Mouse (Mus musculus): ENCODE results near the gene Gsta3. TPM values are rescaled to one million over a fixed set of nuclear protein-coding genes. Genes with fewer than 3 reads are reported as not detected.
"Not testable (repeated sequence)": the region's sequence is repeated elsewhere in the genome, so short reads cannot be mapped to it uniquely, and the experiment has no call there.

Gene Gsta3
- polyA plus RNA-seq, 1 experiment, result 0.30 TPM

DNA sequence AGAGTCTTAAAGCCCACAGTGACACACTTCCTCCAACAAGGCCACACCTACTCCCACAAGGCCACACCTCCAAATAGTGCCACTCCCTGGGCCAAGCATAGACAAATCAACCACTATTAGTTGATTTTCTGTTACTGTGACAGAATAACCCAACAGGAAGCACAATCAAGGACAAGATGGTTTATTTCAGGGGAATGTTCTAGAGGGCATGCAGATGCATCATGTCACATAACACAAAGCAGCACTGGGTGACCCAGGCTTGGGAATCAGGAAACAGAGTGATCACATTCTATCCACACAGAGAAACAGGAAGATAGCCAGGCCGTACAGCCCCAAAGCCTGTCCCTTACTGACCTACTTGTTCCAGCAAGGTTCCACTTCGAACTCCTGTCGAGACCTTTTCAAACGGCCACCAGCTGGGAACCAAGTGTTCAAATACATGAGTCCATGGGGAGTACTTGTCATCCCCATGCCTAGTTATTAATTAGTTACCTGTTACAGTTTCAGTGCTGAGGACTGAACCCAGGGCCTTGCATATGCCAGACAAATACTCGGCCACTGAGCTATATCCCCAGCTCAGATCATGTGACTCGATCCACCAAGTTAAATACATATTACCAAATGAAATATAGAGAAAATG is 12.5 kb upstream of the Gsta3 start:
- TF ChIP-seq CEBPB (IDR thresholded peaks at IDR 0.05; ENCODE audit: insufficient read depth, poor library complexity, severe bottlenecking) (no peak), POLR2A (IDR thresholded peaks at IDR 0.05; ENCODE audit: insufficient read length, low read depth) (no peak), MAX (IDR thresholded peaks at IDR 0.05; ENCODE audit: low read depth) (no peak), REST (IDR thresholded peaks at IDR 0.05; ENCODE audit: insufficient read depth, insufficient read length) (no peak), TCF3 (IDR thresholded peaks at IDR 0.05; ENCODE audit: insufficient read length, low read depth) (no peak), POLR2AphosphoS2 (IDR thresholded peaks at IDR 0.05; ENCODE audit: insufficient read length, low read depth) (no peak), SRF (IDR thresholded peaks at IDR 0.05; ENCODE audit: control insufficient read depth, insufficient read length, low read depth) (no peak), USF1 (IDR thresholded peaks at IDR 0.05; ENCODE audit: low read depth) (no peak), TCF12 (IDR thresholded peaks at IDR 0.05; ENCODE audit: insufficient read depth, poor library complexity, severe bottlenecking) (no peak), MYOG (IDR thresholded peaks at IDR 0.05; ENCODE audit: control insufficient read depth in 1 of 3, insufficient read depth in 1 of 3, insufficient read length in 2 of 3, low read depth in 2 of 3) (no peak), E2F4 (IDR thresholded peaks at IDR 0.05; ENCODE audit: insufficient read depth) (no peak), MYOD1 (IDR thresholded peaks at IDR 0.05; ENCODE audit: control insufficient read depth in 1 of 3, insufficient read length in 2 of 3, low read depth in 2 of 3) (no peak)
- Histone ChIP-seq H3K4me2 (ENCODE audit: low read depth) (no peak overlapping the region), H3K4me3 (no peak overlapping the region), H3ac (ENCODE audit: control insufficient read depth, insufficient read length) (no peak overlapping the region), H3K27me3 (ENCODE audit: control insufficient read depth, insufficient read depth, insufficient read length) (no peaks in the 10 kb centered on the region), H3K79me2 (ENCODE audit: control insufficient read depth, insufficient read depth) (no peaks in the 10 kb centered on the region), H3K36me3 (ENCODE audit: control insufficient read depth, insufficient read depth) (no peaks in the 10 kb centered on the region)

DNA sequence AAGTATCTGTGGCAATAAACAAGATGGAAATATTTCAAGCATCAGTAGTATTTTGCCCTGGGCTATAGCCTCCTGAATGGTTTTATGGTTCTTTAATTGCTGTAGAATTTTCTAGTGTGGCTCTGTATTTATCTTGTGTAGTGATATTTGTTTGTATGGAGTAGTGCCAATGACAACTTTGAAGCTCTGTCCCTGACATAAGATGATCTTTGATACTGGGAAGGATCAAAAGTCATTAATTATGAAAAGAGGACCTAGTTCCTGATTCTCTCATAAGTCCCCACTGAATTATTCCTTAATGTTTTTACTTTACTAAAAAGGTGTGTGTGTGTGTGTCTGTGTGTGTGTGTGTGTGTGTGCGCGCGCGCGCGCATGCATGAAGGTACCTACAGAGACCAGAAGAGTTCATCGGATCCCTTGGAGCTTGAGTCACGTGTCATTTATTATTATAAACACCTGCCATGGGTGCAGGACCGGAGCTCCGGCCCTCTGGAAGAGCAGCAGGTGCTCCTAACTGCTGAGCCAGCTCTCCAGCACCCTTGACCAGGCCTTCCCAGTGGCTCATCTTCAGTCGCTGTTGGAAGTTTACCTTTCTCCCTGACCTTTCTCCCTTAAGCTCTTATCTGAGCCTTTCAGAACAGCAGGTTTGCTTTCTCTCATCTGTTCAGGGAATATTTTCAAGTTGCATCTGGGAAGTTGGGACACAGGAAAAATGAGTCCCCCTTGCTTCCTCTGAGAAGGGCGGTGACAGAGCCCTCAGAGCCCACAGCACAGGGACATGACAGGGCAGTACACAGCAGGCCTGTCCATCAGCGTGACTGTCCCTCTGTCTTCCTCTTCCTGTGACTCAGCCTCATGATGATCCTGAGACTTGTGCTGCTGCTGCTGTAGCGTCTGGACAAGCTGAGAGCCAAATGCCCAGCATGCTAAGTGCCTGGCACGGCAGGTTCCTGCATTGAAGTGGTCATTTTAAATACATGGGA is 11.4 kb upstream of the Gsta3 start:
- H3K4me3 ChIP-seq; H3K27me3 ChIP-seq (ENCODE audit: control insufficient read depth, insufficient read depth, insufficient read length); H3K4me2 ChIP-seq (ENCODE audit: low read depth); H3ac ChIP-seq (ENCODE audit: control insufficient read depth, insufficient read length); H3K79me2 ChIP-seq (ENCODE audit: control insufficient read depth, insufficient read depth); H3K36me3 ChIP-seq (ENCODE audit: control insufficient read depth, insufficient read depth): not testable (repeated sequence)

DNA sequence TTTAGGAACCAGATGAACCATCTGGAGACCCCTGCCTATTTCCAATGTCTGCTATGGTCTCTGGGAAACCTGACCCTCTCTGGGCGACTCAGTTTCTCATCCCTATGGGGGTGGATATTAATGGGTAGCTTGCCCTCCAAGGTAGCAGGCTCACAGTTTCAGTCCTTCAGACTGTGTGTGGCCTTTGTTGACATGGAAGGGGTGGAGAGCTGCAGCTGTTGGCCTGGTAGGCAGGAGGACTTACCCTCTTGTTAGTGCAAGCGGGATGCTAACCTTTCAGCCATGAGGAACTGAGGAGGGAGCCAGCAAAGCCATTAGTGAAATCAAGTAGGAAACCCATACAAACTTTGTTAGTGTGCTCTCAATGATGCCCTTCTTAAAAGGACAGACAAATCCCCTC is 10.0 kb upstream of the Gsta3 start:
- TF ChIP-seq POLR2AphosphoS2 (IDR thresholded peaks at IDR 0.05; ENCODE audit: insufficient read length, low read depth), result no peak
- TF ChIP-seq TCF3 (IDR thresholded peaks at IDR 0.05; ENCODE audit: insufficient read length, low read depth), result no peak
- TF ChIP-seq POLR2A (IDR thresholded peaks at IDR 0.05; ENCODE audit: insufficient read length, low read depth), result no peak
- TF ChIP-seq E2F4 (IDR thresholded peaks at IDR 0.05; ENCODE audit: insufficient read depth), result no peak
- no peak for TF ChIP-seq MYOG (IDR thresholded peaks at IDR 0.05; ENCODE audit: control insufficient read depth in 1 of 3, insufficient read depth in 1 of 3, insufficient read length in 2 of 3, low read depth in 2 of 3)
- TF ChIP-seq MYOD1 (IDR thresholded peaks at IDR 0.05; ENCODE audit: control insufficient read depth in 1 of 3, insufficient read length in 2 of 3, low read depth in 2 of 3), result no peak
- TF ChIP-seq MAX (IDR thresholded peaks at IDR 0.05; ENCODE audit: low read depth), result no peak
- no peak for TF ChIP-seq CEBPB (IDR thresholded peaks at IDR 0.05; ENCODE audit: insufficient read depth, poor library complexity, severe bottlenecking)
- TF ChIP-seq TCF12 (IDR thresholded peaks at IDR 0.05; ENCODE audit: insufficient read depth, poor library complexity, severe bottlenecking), result no peak
- no peak for TF ChIP-seq REST (IDR thresholded peaks at IDR 0.05; ENCODE audit: insufficient read depth, insufficient read length)
- TF ChIP-seq USF1 (IDR thresholded peaks at IDR 0.05; ENCODE audit: low read depth), result no peak
- no peak for TF ChIP-seq SRF (IDR thresholded peaks at IDR 0.05; ENCODE audit: control insufficient read depth, insufficient read length, low read depth)
- no peaks in the 10 kb centered on the region for H3K79me2 ChIP-seq (ENCODE audit: control insufficient read depth, insufficient read depth)
- H3K4me2 ChIP-seq (ENCODE audit: low read depth), result no peak overlapping the region
- H3K27me3 ChIP-seq (ENCODE audit: control insufficient read depth, insufficient read depth, insufficient read length), result no peaks in the 10 kb centered on the region
- H3K4me3 ChIP-seq, result no peak overlapping the region
- no peak overlapping the region for H3ac ChIP-seq (ENCODE audit: control insufficient read depth, insufficient read length)
- no peaks in the 10 kb centered on the region for H3K36me3 ChIP-seq (ENCODE audit: control insufficient read depth, insufficient read depth)

DNA sequence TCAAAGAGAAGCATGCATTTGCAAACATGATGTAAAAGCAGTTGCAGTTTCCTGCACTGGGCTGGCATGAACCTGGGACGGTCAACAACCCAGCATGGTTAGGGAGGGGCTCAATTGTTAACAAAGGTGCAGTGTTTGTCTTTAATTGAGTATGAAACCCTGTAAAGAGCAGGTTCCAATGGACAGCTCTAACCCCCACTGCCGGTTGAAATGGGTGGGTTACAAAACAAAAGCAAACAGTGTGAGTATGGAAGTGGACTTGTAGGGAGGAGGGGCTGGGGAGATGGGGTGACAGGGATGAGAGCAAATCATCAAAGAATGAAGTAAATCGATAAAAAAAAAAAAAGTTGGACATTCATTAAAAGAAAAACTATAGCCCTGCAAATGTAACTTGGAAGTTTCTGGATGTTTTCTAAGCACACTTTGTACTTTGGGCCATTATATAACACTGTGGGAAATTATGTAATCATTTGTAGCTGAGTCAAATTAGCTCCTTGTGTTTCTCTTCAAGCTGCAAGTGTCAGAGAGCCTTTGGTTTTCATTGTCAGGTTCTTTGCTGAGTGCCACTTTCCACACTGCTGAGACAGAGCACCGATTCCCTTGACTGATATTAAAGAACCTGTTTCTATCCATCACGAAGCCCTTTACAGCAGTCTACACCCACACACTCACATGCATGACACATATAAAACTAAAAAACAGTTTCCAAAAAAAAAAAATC is 8.5 kb upstream of the Gsta3 start:
- TF ChIP-seq MYOD1 (IDR thresholded peaks at IDR 0.05; ENCODE audit: control insufficient read depth in 1 of 3, insufficient read length in 2 of 3, low read depth in 2 of 3) (no peak), POLR2AphosphoS2 (IDR thresholded peaks at IDR 0.05; ENCODE audit: insufficient read length, low read depth) (no peak), TCF12 (IDR thresholded peaks at IDR 0.05; ENCODE audit: insufficient read depth, poor library complexity, severe bottlenecking) (no peak)
- H3K4me2 ChIP-seq (ENCODE audit: low read depth), result no peak overlapping the region
- no peaks in the 10 kb centered on the region for H3K36me3 ChIP-seq (ENCODE audit: control insufficient read depth, insufficient read depth)
- no peak overlapping the region for H3K4me3 ChIP-seq
- H3K27me3 ChIP-seq (ENCODE audit: control insufficient read depth, insufficient read depth, insufficient read length), result no peaks in the 10 kb centered on the region
- no peak overlapping the region for H3ac ChIP-seq (ENCODE audit: control insufficient read depth, insufficient read length)
- no peaks in the 10 kb centered on the region for H3K79me2 ChIP-seq (ENCODE audit: control insufficient read depth, insufficient read depth)

Data from myocyte (in vitro differentiated cells).